Comparison of ENCODE assay signal across 9 mouse cellular contexts in genomic region chr8:95054927-95055510, GRCm38 (mm10). TPM values are rescaled to one million over a fixed set of nuclear protein-coding genes. Genes with fewer than 3 reads are reported as not detected.
DNase-seq lines count a peak whose midpoint lies in the region; ATAC-seq lines count a peak whose summit lies in the region.
"Had no signal": no experiment of that assay in that cellular context is flagged by ENCODE, and none has a peak within 500 bp of the region (broad histone marks: within the 10 kb centered on the region; RNA-seq: fewer than 3 reads in every experiment).

Drc7 (plus strand) TSS chr8:95055103.

- 0 out of 2 replicates have a peak, but pooled peaks have one; percentile 26 for ATAC-seq in cerebellum, adult (ENCODE audit: insufficient number of reproducible peaks, low FRiP score, low TSS enrichment)
- ATAC-seq in liver, embryonic 11.5 days (replicated peaks; ENCODE audit: low FRiP score) = peak; percentile 49; the same call in 1 of the 2 replicates
- ATAC-seq in neural tube, embryonic 14.5 days (ENCODE audit: low read depth) = peak; percentile 82
- no peak for ATAC-seq in erythroblast, adult 5-6 weeks (replicated peaks; ENCODE audit: low FRiP score, poor library complexity, severe bottlenecking)

- no peak within 1 kb of the TSS for H3K4me3 ChIP-seq in liver, embryonic 11.5 days (ENCODE audit: low read depth, low read length)
- H3K4me3 ChIP-seq in neural tube, embryonic 14.5 days (ENCODE audit: low read depth, low read length) = no peak within 1 kb of the TSS
- H3K4me3 ChIP-seq: myocyte had no signal

- H3K4me1 ChIP-seq in liver, embryonic 11.5 days (replicated peaks; ENCODE audit: control insufficient read depth, insufficient read depth, low read length) = peaks cover 32% of the 10 kb centered on the region
- H3K4me1 ChIP-seq in neural tube, embryonic 14.5 days (ENCODE audit: control insufficient read depth, insufficient read depth, low read length) = no peaks in the 10 kb centered on the region

- H3K4me2 ChIP-seq in liver, embryonic 11.5 days = no peak within 1 kb of the TSS
- no peak within 1 kb of the TSS for H3K4me2 ChIP-seq in neural tube, embryonic 14.5 days (ENCODE audit: low read depth, low read length)

- H3K9me3 ChIP-seq in liver, embryonic 11.5 days (ENCODE audit: control insufficient read depth, low read length) = no peaks in the 10 kb centered on the region
- H3K9me3 ChIP-seq in neural tube, embryonic 14.5 days (ENCODE audit: control insufficient read depth, low read length) = no peaks in the 10 kb centered on the region

- no peak for DNase-seq in cerebellum, postnatal 25 days
- DNase-seq in right cerebral cortex, postnatal 10 days (ENCODE audit: low spot score in 2 of 2) = peak; percentile 58 to 60
- DNase-seq in right cerebral cortex, adult 18-20 months = no peak
- no peak for DNase-seq in liver, embryonic 11.5 days (ENCODE audit: low spot score)
- DNase-seq in T-cell, adult 2 months (ENCODE audit: low spot score) = no peak

- H3K27me3 ChIP-seq in liver, embryonic 11.5 days (replicated peaks; ENCODE audit: control insufficient read depth, insufficient read depth, low read length) = no peaks in the 10 kb centered on the region
- no peaks in the 10 kb centered on the region for H3K27me3 ChIP-seq in neural tube, embryonic 14.5 days (ENCODE audit: control insufficient read depth, insufficient read depth, low read length)

- 21% methylated on average over 2 of the region's 2 CpGs for WGBS in liver, embryonic 11.5 days
- WGBS in neural tube, embryonic 14.5 days = 23% methylated on average over 2 of the region's 2 CpGs

- H3K36me3 ChIP-seq in liver, embryonic 11.5 days (ENCODE audit: control insufficient read depth, insufficient read depth, low read length) = no peaks in the 10 kb centered on the region
- H3K36me3 ChIP-seq in neural tube, embryonic 14.5 days (ENCODE audit: control insufficient read depth, insufficient read depth, low read length) = no peaks in the 10 kb centered on the region

- H3K27ac ChIP-seq in liver, embryonic 11.5 days (ENCODE audit: low read depth, low read length) = no peak within 1 kb of the TSS
- no peak within 1 kb of the TSS for H3K27ac ChIP-seq in neural tube, embryonic 14.5 days (ENCODE audit: low read depth, low read length)

- H3K9ac ChIP-seq in liver, embryonic 11.5 days (ENCODE audit: low read depth, low read length) = no peak within 1 kb of the TSS
- H3K9ac ChIP-seq in neural tube, embryonic 14.5 days (replicated peaks; ENCODE audit: low read depth, low read length) = no peak within 1 kb of the TSS

RNA-seq across cellular contexts. Expression of gene Drc7, which starts in this region (rescaled TPM):
- polyA plus RNA-seq in liver, embryonic 11.5 days (2014; fragmentation: Nextera tagmentation; extraction: Ambion mirVana) = 0.26 TPM in 1 of 2 replicates, not detected in the other
- polyA plus RNA-seq in neural tube, embryonic 14.5 days (2014; fragmentation: Nextera tagmentation; extraction: Ambion mirVana) = 0.61 and 0.88 TPM in 2 replicates
- total RNA-seq in erythroblast, adult 5-6 weeks (2015; ENCODE audit: low replicate concordance) = not detected in 2 replicates
- total RNA-seq in erythroblast, adult 5-6 weeks (2017; ENCODE audit: low replicate concordance) = 1.3 TPM in 1 of 2 replicates, not detected in the other

Comparison
In these comparisons a context has a peak if more than half of its experiments do, and no peak if none do; other contexts are left out.
1. DNase-seq: peak in right cerebral cortex, postnatal 10 days (2 of 2); none in cerebellum, postnatal 25 days (0 of 2), right cerebral cortex, adult 18-20 months (single experiment), liver, embryonic 11.5 days (single experiment) and T-cell, adult 2 months (single experiment).
2. Peak in ATAC-seq in liver, embryonic 11.5 days; RNA of the gene not detected or under 1 TPM.
3. Peak in ATAC-seq in neural tube, embryonic 14.5 days; RNA of the gene not detected or under 1 TPM.